Mouse (Mus musculus) spleen, adult 2 months (tissue): ENCODE data around the gene Adgrb2. TPM values are rescaled to one million over a fixed set of nuclear protein-coding genes. Genes with fewer than 3 reads are reported as not detected.

Experiments used
- DNase-seq, 2 experiments: peaks; one replicate each; pipeline versions ENCODE4 v3.0.0 to v3.0.0-alpha.2; 2012 to 2021; ENCODE audit warnings: low spot score in 2 of 2, low read depth in 1 of 2
- H3K27ac ChIP-seq: fragments of 200-500 bp; 2 replicates; pipeline ENCODE4 v1.5.1; 2012; ENCODE audit warnings: low read length, inconsistent platforms; ENCODE audit not compliant: insufficient read depth
- H3K27me3 ChIP-seq: fragments of 200-500 bp; 2 replicates; pipeline ENCODE4 v1.6.1; 2012; ENCODE audit warnings: mild to moderate bottlenecking, moderate library complexity, low read length, inconsistent platforms; ENCODE audit not compliant: control insufficient read depth, insufficient read depth
- H3K36me3 ChIP-seq: fragments of 200-500 bp; 2 replicates; pipeline ENCODE4 v1.6.1; 2012; ENCODE audit warnings: mild to moderate bottlenecking, low read length, inconsistent platforms; ENCODE audit not compliant: control insufficient read depth, insufficient read depth
- H3K4me1 ChIP-seq: fragments of 200-500 bp; 2 replicates; pipeline ENCODE4 v1.6.1; 2011; ENCODE audit warnings: inconsistent platforms; ENCODE audit not compliant: control insufficient read depth, insufficient read depth, insufficient read length
- H3K4me3 ChIP-seq: fragments of 200-500 bp; 2 replicates; pipeline ENCODE4 v1.5.1; 2011; ENCODE audit warnings: mild to moderate bottlenecking, inconsistent platforms; ENCODE audit not compliant: insufficient read depth, insufficient read length; ENCODE audit errors: extremely low read depth
- CTCF ChIP-seq: fragments of 200-500 bp; IDR thresholded peaks from 2 replicates; pipeline ENCODE4 v1.5.1; 2011; ENCODE audit warnings: mild to moderate bottlenecking, inconsistent platforms; ENCODE audit not compliant: insufficient read depth, insufficient read length, insufficient replicate concordance; ENCODE audit errors: extremely low read depth
- POLR2A ChIP-seq: fragments of 200-500 bp; IDR thresholded peaks from 2 replicates; pipeline ENCODE4 v1.6.1; 2011; ENCODE audit warnings: low read depth, low read length, inconsistent platforms
- WGBS: fragments of 180-500 bp; shearing (Covaris S2); methylation state at CpG from one replicate; pipeline ENCODE4 v1.1.7; 2018; 5-methylcytosine and 5-hydroxymethylcytosine counted together
- polyA plus RNA-seq: library from polyadenylated mRNA; depleted of rRNA; stranded (reverse); fragments of >200 nt; gene quantifications from 2 replicates; pipeline ENCODE4 v1.2.3, GENCODE M21; 2012

The Adgrb2 gene
- polyA plus RNA-seq, 1 experiment, result 6.4 TPM

GRCm38 (mm10) chr4:129978227-129978626, 6.4 kb upstream of the Adgrb2 start:
- H3K27me3 ChIP-seq, result peaks cover 5% of the 10 kb centered on the region; the same call in 1 of the 2 replicates
- H3K4me3 ChIP-seq, result no peak overlapping the region
- no peak overlapping the region for H3K27ac ChIP-seq
- no peak for DNase-seq
- 85% methylated on average over 4 of the region's 4 CpGs for WGBS
- TF ChIP-seq POLR2A (no peak), CTCF (no peak)
- H3K4me1 ChIP-seq, result no peaks in the 10 kb centered on the region
- no peaks in the 10 kb centered on the region for H3K36me3 ChIP-seq

GRCm38 (mm10) chr4:129978930-129979329, 5.7 kb upstream of the Adgrb2 start:
- WGBS, result 72% methylated on average over 4 of the region's 4 CpGs
- Histone ChIP-seq H3K36me3 (no peaks in the 10 kb centered on the region), H3K27me3 (peaks cover 5% of the 10 kb centered on the region; the same call in 1 of the 2 replicates), H3K27ac (no peak overlapping the region), H3K4me3 (no peak overlapping the region), H3K4me1 (peaks cover 3% of the 10 kb centered on the region; the same call in 1 of the 2 replicates)
- no peak for DNase-seq
- TF ChIP-seq CTCF (no peak), POLR2A (no peak)

GRCm38 (mm10) chr4:129981657-129982056, 3.0 kb upstream of the Adgrb2 start:
- WGBS, result 64% methylated on average over 11 of the region's 11 CpGs
- no peak overlapping the region for H3K4me3 ChIP-seq
- H3K36me3 ChIP-seq, result no peaks in the 10 kb centered on the region
- H3K27me3 ChIP-seq, result peaks cover 25% of the 10 kb centered on the region
- H3K27ac ChIP-seq, result no peak overlapping the region
- H3K4me1 ChIP-seq, result peaks cover 18% of the 10 kb centered on the region
- TF ChIP-seq POLR2A, result no peak
- no peak for TF ChIP-seq CTCF
- DNase-seq, result no peak

- no peak overlapping the region for H3K27ac ChIP-seq
- DNase-seq, result no peak
- no peak overlapping the region for H3K4me3 ChIP-seq
- TF ChIP-seq POLR2A (no peak), CTCF (no peak)
- peaks cover 27% of the 10 kb centered on the region for H3K4me1 ChIP-seq
- H3K27me3 ChIP-seq, result peaks cover 34% of the 10 kb centered on the region
- 38% methylated on average over 5 of the region's 5 CpGs for WGBS
- no peaks in the 10 kb centered on the region for H3K36me3 ChIP-seq
These were observed 1.6 kb upstream of the Adgrb2 start for GRCm38 (mm10) chr4:129983046-129983445.

GRCm38 (mm10) chr4:129983764-129984420, 778 bp upstream of the Adgrb2 start:
- Histone ChIP-seq H3K4me3 (no peak overlapping the region), H3K27ac (no peak overlapping the region), H3K27me3 (peaks cover 37% of the 10 kb centered on the region), H3K4me1 (peaks cover 29% of the 10 kb centered on the region), H3K36me3 (no peaks in the 10 kb centered on the region)
- WGBS, result 6% methylated on average over 15 of the region's 15 CpGs
- peak in 1 of 2 experiments; percentile 58 for DNase-seq
- TF ChIP-seq CTCF, result peak; percentile 35; the same call in 1 of the 2 replicates
- TF ChIP-seq POLR2A, result no peak

DNA sequence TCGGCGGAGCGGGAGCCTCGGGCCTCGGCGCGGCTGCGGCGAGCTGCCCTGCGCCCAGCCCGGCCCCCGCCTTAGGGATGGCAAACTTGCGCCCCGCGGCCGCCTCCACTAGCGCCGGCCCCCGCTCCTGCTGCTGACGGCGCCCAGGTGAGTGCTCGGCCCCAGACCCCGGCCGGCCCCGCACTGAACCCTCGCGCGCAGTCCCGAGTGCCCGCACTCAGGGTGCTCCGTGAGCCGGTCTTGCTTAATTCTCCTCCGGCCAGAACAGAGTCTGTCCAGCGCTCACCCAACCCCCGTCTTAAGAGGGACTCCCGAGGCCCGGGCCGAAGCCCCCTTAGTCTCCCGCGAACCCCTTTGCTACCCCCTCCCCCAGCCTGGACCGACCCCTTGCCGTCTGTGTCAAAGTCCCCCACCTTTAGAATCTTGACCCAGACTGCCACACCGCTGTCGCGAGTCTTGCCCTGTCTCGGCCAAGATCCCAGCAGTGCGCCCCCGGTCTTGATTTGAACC, 546 bp downstream of the Adgrb2 start:
- Histone ChIP-seq H3K4me3 (peak overlapping the region; percentile 33; the same call in 1 of the 2 replicates), H3K27me3 (peaks cover 37% of the 10 kb centered on the region), H3K4me1 (peaks cover 29% of the 10 kb centered on the region), H3K36me3 (no peaks in the 10 kb centered on the region), H3K27ac (no peak overlapping the region)
- no peak for TF ChIP-seq POLR2A
- no peak for TF ChIP-seq CTCF
- no peak for DNase-seq
- WGBS, result 6% methylated on average over 39 of the region's 48 CpGs
